Mouse (Mus musculus) forebrain, embryonic 10.5 days (tissue): Measurements from ENCODE around the gene Hamp2. TPM values are rescaled to one million over a fixed set of nuclear protein-coding genes. Genes with fewer than 3 reads are reported as not detected.
"Not testable (repeated sequence)": the region's sequence is repeated elsewhere in the genome, so short reads cannot be mapped to it uniquely, and the experiment has no call there.

Experiments used
- DNase-seq: peaks from one replicate; pipeline ENCODE4 v3.0.0-alpha.2; 2017; ENCODE audit warnings: low spot score; ENCODE audit errors: extremely low spot score
- H3K27ac ChIP-seq: fragments of 300-500 bp; sonication (generic); 2 replicates; pipeline ENCODE4 v1.5.1; 2016; ENCODE audit warnings: mild to moderate bottlenecking
- H3K27me3 ChIP-seq: fragments of 300-500 bp; sonication (generic); 2 replicates; pipeline ENCODE4 v1.6.1; 2016; ENCODE audit warnings: mild to moderate bottlenecking; ENCODE audit not compliant: poor library complexity, severe bottlenecking
- H3K36me3 ChIP-seq: fragments of 300-500 bp; sonication (generic); replicated peaks from 2 replicates; pipeline ENCODE4 v1.6.1; 2016; ENCODE audit warnings: mild to moderate bottlenecking, moderate library complexity
- H3K4me1 ChIP-seq: fragments of 300-500 bp; sonication (generic); 2 replicates; pipeline ENCODE4 v1.6.1; 2016
- H3K4me3 ChIP-seq: fragments of 300-500 bp; sonication (generic); 2 replicates; pipeline ENCODE4 v1.5.1; 2016; ENCODE audit warnings: mild to moderate bottlenecking, moderate library complexity
- H3K9me3 ChIP-seq: fragments of 300-500 bp; sonication (generic); 2 replicates; pipeline ENCODE4 v1.6.1; 2016; ENCODE audit warnings: mild to moderate bottlenecking, moderate library complexity
- WGBS: fragments of 180-500 bp; shearing (Covaris S2); methylation state at CpG from one replicate; pipeline ENCODE4 v1.1.7; 2016; 5-methylcytosine and 5-hydroxymethylcytosine counted together
- polyA plus RNA-seq: library from polyadenylated mRNA; unstranded; fragments of >200 nt; fragmentation: Nextera tagmentation; extraction: Ambion mirVana; gene quantifications from 2 replicates; pipeline ENCODE4 v1.2.1, GENCODE M21; 2016

The Hamp2 gene
- polyA plus RNA-seq, 1 experiment from 2014 or later, result not detected

GRCm38 (mm10) chr7:30958866-30959487 lies 34.5 kb upstream of the Hamp2 start:
- Histone ChIP-seq H3K9me3 (no peaks in the 10 kb centered on the region), H3K27me3 (no peaks in the 10 kb centered on the region), H3K4me3 (no peak overlapping the region), H3K36me3 (peaks cover 74% of the 10 kb centered on the region), H3K27ac (no peak overlapping the region), H3K4me1 (peaks cover 21% of the 10 kb centered on the region)
- no peak for DNase-seq
- WGBS, result 94% methylated on average over 9 of the region's 9 CpGs

GRCm38 (mm10) chr7:30958109-30958865 lies 33.8 kb upstream of the Hamp2 start:
- WGBS, result 78% methylated on average over 28 of the region's 28 CpGs
- H3K36me3 ChIP-seq, result peaks cover 76% of the 10 kb centered on the region
- peak overlapping the region; percentile 100 for H3K27ac ChIP-seq

GRCm38 (mm10) chr7:30957367-30957783 lies 32.9 kb upstream of the Hamp2 start:
- DNase-seq, result peak; percentile 90
- peak overlapping the region; percentile 100 for H3K27ac ChIP-seq
- H3K36me3 ChIP-seq, result peaks cover 76% of the 10 kb centered on the region
- H3K4me3 ChIP-seq, result peak overlapping the region; percentile 95
- H3K9me3 ChIP-seq, result no peaks in the 10 kb centered on the region
- peaks cover 21% of the 10 kb centered on the region for H3K4me1 ChIP-seq
- H3K27me3 ChIP-seq, result no peaks in the 10 kb centered on the region
- WGBS, result under 1% methylated on average over 43 of the region's 43 CpGs

More at GRCm38 (mm10) chr7:30958109-30958865, 33.8 kb upstream of the Hamp2 start:
- H3K9me3 ChIP-seq, result no peaks in the 10 kb centered on the region
- no peak for DNase-seq
- H3K27me3 ChIP-seq, result no peaks in the 10 kb centered on the region
- peak overlapping the region; percentile 95 for H3K4me3 ChIP-seq
- peaks cover 21% of the 10 kb centered on the region for H3K4me1 ChIP-seq

- Histone ChIP-seq H3K27me3 (no peaks in the 10 kb centered on the region), H3K36me3 (peaks cover 76% of the 10 kb centered on the region), H3K4me1 (peaks cover 21% of the 10 kb centered on the region), H3K4me3 (peak within 1 kb of the TSS; percentile 95), H3K27ac (peak within 1 kb of the TSS; percentile 100), H3K9me3 (no peaks in the 10 kb centered on the region)
- peak; percentile 81 for DNase-seq
- under 1% methylated on average over 37 of the region's 82 CpGs for WGBS
Observed at GRCm38 (mm10) chr7:30956756-30957366, 32.4 kb upstream of the Hamp2 start, which contains the start of gene Usf2. TSS of gene Usf2 (minus strand) at chr7:30956803.

- no peak for DNase-seq
- 0% methylated on average over 44 of the region's 49 CpGs for WGBS
- H3K4me1 ChIP-seq, result peaks cover 21% of the 10 kb centered on the region
- H3K27ac ChIP-seq, result peak overlapping the region; percentile 100
- peaks cover 76% of the 10 kb centered on the region for H3K36me3 ChIP-seq
- H3K4me3 ChIP-seq, result peak overlapping the region; percentile 95
- H3K27me3 ChIP-seq, result no peaks in the 10 kb centered on the region
- H3K9me3 ChIP-seq, result no peaks in the 10 kb centered on the region
Observed at GRCm38 (mm10) chr7:30956357-30956751, 31.9 kb upstream of the Hamp2 start.

GRCm38 (mm10) chr7:30955584-30956356 lies 31.3 kb upstream of the Hamp2 start:
- Histone ChIP-seq H3K9me3 (no peaks in the 10 kb centered on the region), H3K27me3 (no peaks in the 10 kb centered on the region), H3K27ac (peak overlapping the region; percentile 100), H3K4me3 (peak overlapping the region; percentile 95), H3K36me3 (peaks cover 76% of the 10 kb centered on the region), H3K4me1 (peaks cover 21% of the 10 kb centered on the region)
- peak; percentile 88 for DNase-seq
- WGBS, result under 1% methylated on average over 64 of the region's 64 CpGs

GRCm38 (mm10) chr7:30954971-30955520 lies 30.6 kb upstream of the Hamp2 start:
- peaks cover 76% of the 10 kb centered on the region for H3K36me3 ChIP-seq
- peak overlapping the region; percentile 100; the same call in 1 of the 2 replicates for H3K27ac ChIP-seq
- H3K4me1 ChIP-seq, result peaks cover 21% of the 10 kb centered on the region
- peak overlapping the region; percentile 95 for H3K4me3 ChIP-seq
- DNase-seq, result no peak
- WGBS, result 94% methylated on average over 12 of the region's 12 CpGs
- no peaks in the 10 kb centered on the region for H3K27me3 ChIP-seq
- no peaks in the 10 kb centered on the region for H3K9me3 ChIP-seq

GRCm38 (mm10) chr7:30954036-30954435 lies 29.6 kb upstream of the Hamp2 start:
- WGBS, result 90% methylated on average over 3 of the region's 3 CpGs
- DNase-seq, result no peak

GRCm38 (mm10) chr7:30953459-30953858 lies 29.0 kb upstream of the Hamp2 start:
- H3K27ac ChIP-seq, result no peak overlapping the region
- no peak overlapping the region for H3K4me3 ChIP-seq
- peaks cover 75% of the 10 kb centered on the region for H3K36me3 ChIP-seq
- H3K4me1 ChIP-seq, result peaks cover 19% of the 10 kb centered on the region
- H3K9me3 ChIP-seq, result no peaks in the 10 kb centered on the region
- H3K27me3 ChIP-seq, result no peaks in the 10 kb centered on the region
- no peak for DNase-seq
- 92% methylated on average over 6 of the region's 6 CpGs for WGBS

More at GRCm38 (mm10) chr7:30954036-30954435, 29.6 kb upstream of the Hamp2 start:
- Histone ChIP-seq H3K36me3 (peaks cover 76% of the 10 kb centered on the region), H3K9me3 (no peaks in the 10 kb centered on the region), H3K27me3 (no peaks in the 10 kb centered on the region), H3K27ac (no peak overlapping the region), H3K4me1 (peaks cover 21% of the 10 kb centered on the region), H3K4me3 (no peak overlapping the region)

GRCm38 (mm10) chr7:30952441-30953265 lies 28.2 kb upstream of the Hamp2 start:
- DNase-seq, result no peak
- Histone ChIP-seq H3K4me3 (no peak overlapping the region), H3K9me3 (no peaks in the 10 kb centered on the region), H3K36me3 (peaks cover 73% of the 10 kb centered on the region), H3K27me3 (no peaks in the 10 kb centered on the region), H3K27ac (no peak overlapping the region), H3K4me1 (peaks cover 11% of the 10 kb centered on the region)
- 94% methylated on average over 16 of the region's 16 CpGs for WGBS

- H3K9me3 ChIP-seq, H3K27ac ChIP-seq, H3K27me3 ChIP-seq, H3K4me3 ChIP-seq, DNase-seq, H3K4me1 ChIP-seq: not testable (repeated sequence)
- peaks cover 87% of the 10 kb centered on the region for H3K36me3 ChIP-seq
- 83% methylated on average over 3 of the region's 3 CpGs for WGBS
Observed at GRCm38 (mm10) chr7:30949902-30950301, 25.4 kb upstream of the Hamp2 start.
